Mouse (Mus musculus): Measurements from ENCODE around the gene Inf2. TPM values are rescaled to one million over a fixed set of nuclear protein-coding genes. Genes with fewer than 3 reads are reported as not detected.

The Inf2 gene
- total RNA-seq, 2 experiments from 2014 or later = 15.0 to 16.1 TPM

Small RNA genes within 50 kb of the gene (microRNA-seq; reads per million reads assigned to microRNA genes)
- gene Mir6939 = 0 to 0.50 reads per million in 2 experiments

Other genes starting within 250 kb of the Inf2 start
- under 1 TPM; 0.82 to 0.96 TPM for gene A530016L24Rik, start 99.3 kb upstream of the Inf2 start, total RNA-seq (2021)
- not detected for gene Tmem179, start 72.0 kb upstream of the Inf2 start, total RNA-seq (2021)
- gene Adssl1, start 31.3 kb downstream of the Inf2 start, total RNA-seq (2021) = 100 to 1,000 TPM; 462 to 471 TPM
- 10 to 100 TPM; 16.9 to 18.7 TPM for gene Siva1, start 55.9 kb downstream of the Inf2 start, total RNA-seq (2021)
- gene Akt1, start 86.1 kb downstream of the Inf2 start, total RNA-seq (2021) = 10 to 100 TPM; 78.3 to 89.4 TPM
- gene Zbtb42, start 90.0 kb downstream of the Inf2 start, total RNA-seq (2021) = 1 to 10 TPM; 1.3 to 2.1 TPM
- 10 to 100 TPM; 10.9 to 14.4 TPM for gene Cep170b, start 131.7 kb downstream of the Inf2 start, total RNA-seq (2021)
- gene Pld4, start 171.9 kb downstream of the Inf2 start, total RNA-seq (2021) = 1 to 10 TPM; 3.2 to 4.1 TPM
- gene Ahnak2, start 213.9 kb downstream of the Inf2 start, total RNA-seq (2021) = 10 to 100 TPM in 1 of 2 experiments, 1 to 10 TPM in 1; 7.8 to 11.3 TPM
- gene Clba1, start 220.2 kb downstream of the Inf2 start, total RNA-seq (2021) = under 1 TPM; 0.62 to 0.73 TPM
- gene Cdca4, start 240.6 kb downstream of the Inf2 start, total RNA-seq (2021) = 1 to 10 TPM; 4.3 to 5.8 TPM

Measured in gastrocnemius, postnatal 14 days (tissue).